Mouse (Mus musculus) ovary, postnatal 36 days (tissue): ENCODE data around the gene Ddx24.
A peak's percentile ranks its signal among the peaks of the same experiment; 100 is the strongest.

ENCODE experiments used
- DNase-seq: peaks from one replicate; pipeline ENCODE4 v3.0.0; 2022; ENCODE audit warnings: low spot score, mixed read lengths

The Ddx24 gene

DNA sequence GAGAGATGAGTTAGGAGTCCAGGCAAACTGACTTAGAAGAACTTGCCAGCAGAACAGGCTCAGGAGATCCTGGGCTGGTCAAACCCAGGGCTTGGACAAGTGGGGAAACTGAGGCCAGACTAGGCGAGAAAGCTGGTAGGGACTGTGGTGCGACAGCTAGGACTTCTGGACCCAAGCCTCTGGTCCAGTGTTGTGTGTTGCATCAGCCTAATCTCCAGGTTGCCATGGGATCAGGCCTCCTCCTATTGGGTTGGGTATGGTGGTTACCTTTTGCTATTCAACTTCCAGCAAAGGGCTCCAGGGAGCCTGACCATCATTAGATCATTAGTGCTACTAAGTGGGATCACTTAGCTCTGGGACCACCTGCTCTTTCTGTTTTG lies 36.3 kb downstream of the Ddx24 start:
- no peak for DNase-seq

DNA sequence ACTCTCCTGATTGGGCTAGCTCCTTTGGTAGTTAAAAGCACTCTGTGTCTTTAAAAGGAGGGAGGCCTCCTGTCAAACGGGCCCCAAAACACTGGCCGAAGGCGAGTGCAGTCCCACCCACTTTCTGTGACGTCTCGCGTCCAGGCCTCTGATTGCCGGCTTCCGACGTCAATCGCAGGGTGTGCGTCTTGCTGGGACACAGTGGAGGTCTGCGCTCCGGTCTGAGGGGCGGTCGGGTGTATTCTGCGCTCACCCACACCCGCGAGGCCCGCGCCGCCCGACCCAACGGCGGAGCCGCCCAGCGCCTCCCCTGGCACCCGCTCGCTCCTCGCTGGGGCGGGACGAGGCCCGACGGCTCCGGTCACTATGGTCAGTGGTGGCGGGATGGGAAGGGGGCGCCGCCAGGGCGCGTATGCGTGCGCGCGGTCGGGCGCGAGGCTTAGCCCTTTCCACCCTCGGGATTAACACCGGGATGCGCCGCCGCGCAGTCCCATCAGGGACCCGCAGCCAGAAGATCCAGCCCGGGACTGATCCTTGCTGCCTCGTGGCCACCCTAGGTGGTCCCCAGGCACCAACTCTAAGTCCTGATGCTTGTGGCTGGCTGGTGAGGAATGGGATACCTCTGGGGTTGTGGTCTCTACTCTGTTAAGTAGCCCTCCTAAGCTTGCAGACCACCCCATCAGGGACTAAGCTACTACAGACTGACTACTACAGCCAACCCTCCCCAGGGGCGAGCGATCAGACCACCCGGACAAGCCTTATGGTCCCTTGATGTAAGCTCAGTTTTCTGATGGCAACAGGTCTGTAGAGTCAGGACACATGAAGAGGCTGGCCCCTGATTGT lies 36.9 kb downstream of the Ddx24 start, which contains the start of gene Otub2:
Gene Otub2, plus strand, starts transcription at position 178 of the 843 bp plus-strand sequence.
- DNase-seq = peak; percentile 96

DNA sequence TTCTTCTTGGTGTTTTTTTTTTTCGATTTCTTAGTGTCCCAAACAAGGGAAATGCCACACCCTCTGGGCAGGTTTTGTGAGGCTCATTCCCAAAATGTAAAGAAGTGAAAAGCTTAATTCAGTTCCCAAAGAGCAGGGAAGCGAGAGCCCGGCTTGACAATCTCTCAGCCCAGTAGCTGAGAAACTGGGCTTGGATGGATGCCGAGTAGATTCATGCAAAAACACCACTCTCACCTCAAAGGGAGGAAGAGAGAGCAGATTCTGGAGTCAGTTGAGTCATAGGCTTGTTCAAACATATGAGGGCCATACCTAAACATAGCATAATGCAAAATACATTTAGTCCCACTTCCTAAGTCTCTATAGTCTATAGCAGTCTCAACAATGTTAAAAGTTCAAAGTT lies 45.4 kb downstream of the Ddx24 start:
- no peak for DNase-seq

DNA sequence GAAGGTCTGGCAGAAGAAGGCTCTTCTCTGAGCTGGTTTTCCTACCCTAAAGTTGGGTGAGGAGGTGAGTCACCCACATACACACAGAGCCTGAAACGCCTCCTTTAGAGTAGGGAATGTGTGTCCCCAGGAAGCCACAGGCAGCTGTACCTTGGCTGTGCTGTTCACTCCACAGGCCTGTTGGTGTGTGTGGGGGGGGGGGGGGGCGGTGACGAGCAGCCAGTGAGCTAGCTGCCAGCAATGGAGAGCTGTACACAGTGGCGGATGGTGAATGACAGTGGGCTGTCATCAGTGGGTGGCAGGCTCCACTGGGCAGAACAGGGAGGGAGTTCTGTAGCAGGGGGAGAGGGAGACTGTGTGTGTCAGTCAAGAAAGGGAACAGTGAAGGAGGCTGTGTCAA lies 48.9 kb downstream of the Ddx24 start:
- no peak for DNase-seq

DNA sequence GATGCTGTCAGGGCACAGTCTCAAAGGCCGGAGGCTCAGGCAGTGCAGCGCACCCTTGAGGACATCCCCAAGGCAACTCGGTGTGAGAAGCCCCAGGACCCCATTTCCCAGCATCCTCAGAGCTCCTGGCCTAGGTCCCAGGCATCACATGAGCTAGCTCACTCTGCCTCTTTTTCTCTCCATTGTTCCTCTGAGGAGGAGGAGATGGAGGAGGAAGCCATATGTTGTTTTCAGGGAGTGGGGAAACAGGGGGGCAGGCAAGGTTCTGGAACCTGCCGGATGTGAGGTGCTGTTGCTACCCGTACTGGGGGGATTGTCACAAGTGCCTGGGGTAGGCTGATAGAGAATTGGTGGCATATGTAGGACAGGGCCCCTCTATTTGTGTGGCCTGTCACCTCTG lies 49.5 kb downstream of the Ddx24 start:
- DNase-seq = no peak

DNA sequence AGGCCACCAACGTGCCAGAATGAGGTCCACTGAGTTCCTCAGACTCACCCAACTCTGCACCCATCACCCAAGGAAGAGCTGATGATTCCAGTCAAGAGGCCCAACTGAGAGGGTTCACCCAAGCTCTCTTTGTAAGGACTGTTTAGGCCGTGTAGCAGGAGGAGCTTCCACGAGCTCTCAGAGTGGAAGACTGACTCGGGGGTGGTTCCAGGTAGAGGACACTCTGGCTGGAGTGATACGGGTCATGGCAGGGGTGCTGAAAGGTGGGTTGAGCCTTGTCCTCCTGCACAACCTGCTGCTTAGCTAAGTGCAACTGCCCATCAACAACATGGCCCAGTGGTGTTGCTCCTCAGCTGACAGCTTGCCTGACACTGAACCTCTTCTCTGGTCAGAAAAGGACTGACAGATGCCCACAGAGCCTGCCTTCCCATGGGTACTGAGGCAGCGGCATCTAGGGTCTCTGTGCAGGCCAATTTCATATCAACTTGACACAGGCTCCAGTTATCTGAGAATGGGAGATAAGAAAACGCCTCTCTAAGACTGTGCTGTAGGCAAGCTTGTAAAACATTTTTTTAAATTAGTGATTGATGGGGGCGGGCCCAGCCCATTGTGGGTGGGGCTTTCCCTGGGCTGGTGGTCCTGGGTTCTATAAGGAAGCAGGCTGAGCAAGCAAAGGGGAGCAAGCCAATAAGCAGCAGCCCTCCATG lies 51.9 kb downstream of the Ddx24 start:
- DNase-seq = no peak

DNA sequence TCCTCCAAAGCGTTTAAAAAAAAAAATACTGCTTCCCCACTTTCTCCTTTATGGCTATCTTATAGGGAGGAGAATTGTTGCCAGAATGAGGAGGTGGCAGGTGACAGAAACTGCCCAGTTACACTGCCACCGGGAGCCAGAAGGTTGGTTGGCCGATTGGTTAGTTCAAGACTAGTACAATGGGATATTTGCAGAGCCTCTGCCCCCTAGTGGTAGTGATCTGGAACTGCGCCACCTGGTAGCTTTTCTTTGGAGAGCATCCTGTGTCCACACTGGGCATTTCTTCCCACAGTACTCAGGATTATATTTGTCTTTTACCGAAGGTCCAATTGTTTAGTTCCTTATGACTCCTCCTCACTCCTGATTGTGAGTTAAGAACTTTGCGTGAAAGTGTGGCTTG lies 53.9 kb downstream of the Ddx24 start:
- peak; percentile 34 for DNase-seq

DNA sequence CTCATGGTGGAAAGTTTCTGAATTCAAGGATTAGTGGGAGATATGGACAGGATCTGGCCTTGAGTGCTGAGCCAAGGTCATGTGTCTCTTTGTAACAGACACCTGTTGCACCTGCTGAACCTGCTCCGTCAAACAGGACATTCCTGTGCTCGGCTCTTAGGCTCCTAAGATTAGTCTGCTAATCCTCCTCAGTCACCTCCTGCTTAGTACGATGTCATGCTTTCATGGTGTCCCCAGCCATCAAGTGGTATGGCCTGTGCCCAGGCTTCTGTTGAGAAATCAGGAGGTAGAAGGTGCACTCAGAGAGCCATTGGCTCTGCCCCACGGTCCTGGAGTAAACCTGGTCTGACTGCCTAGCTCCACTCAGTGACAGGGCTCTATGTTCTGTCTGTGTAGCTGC lies 54.8 kb downstream of the Ddx24 start:
- no peak for DNase-seq

DNA sequence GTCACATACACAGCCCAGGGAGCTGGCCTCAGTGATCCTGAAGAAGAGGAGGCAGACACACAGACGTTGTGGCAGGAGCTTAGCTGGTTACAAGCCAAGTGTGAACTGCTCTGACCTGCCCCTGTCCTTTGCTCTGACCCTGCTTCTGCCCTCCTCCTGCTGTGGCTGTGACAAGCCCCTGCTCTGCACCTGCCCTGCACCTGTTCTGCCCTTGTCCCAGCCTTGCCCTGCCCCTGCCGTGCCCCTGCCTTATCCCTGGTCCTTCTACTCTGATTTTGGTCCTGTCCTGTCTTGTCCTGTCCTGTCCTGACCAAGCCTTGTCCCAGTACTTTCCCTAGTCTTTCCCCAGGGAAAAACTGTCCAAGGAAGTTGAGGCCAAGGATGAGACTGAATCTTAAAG lies 56.9 kb downstream of the Ddx24 start:
- no peak for DNase-seq

DNA sequence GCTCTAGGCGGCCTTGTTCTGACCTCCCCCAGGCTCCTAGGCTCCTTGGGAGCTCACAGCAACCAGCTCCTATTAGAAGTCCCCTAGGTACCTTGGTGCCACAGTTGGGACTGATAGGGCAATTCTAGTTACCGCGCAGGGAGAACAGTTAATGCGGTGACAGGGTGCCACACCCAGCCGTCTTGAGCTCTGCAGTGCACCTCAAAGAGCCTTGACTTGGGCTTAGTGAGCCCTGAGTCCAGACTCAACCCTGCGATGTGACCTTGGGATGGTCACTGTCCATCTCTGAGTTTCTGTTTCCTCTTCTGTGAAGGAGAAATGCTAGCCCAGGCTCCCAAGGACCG lies 57.3 kb downstream of the Ddx24 start:
- DNase-seq = no peak

DNA sequence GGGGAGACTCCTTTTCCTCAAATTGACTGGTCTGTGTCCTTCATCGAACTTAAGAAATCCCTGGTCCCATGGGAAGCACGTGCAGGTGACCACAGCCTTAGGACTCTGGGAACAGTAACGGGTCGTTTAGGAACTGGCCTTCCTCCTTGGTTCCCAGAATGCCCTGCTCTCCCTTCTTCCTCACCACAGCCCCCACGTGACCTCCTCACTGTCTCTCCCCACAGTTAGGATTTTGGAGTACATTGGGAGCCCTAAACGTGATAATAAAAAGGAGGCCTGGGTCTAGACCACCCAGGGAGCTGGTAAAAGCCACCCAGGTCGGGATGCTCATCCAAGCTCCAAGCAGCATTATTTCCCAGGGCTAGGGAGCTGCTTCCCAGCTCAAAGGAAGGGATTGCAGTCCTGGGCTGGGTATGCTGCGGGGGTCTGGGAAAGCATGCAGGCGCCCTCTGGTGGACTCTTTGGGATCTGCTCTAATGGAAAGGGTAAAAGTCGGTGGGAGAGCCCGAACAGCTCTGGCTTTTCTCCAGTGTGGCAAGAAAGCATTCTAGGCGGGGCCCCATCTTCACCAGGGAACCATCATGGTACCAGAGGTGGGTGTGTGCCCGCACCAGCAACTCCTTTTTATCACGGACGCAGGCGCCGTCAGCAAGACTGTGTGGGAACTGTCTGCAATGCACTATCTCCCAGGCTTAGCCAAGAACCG lies 57.9 kb downstream of the Ddx24 start:
- peak; percentile 62 for DNase-seq

DNA sequence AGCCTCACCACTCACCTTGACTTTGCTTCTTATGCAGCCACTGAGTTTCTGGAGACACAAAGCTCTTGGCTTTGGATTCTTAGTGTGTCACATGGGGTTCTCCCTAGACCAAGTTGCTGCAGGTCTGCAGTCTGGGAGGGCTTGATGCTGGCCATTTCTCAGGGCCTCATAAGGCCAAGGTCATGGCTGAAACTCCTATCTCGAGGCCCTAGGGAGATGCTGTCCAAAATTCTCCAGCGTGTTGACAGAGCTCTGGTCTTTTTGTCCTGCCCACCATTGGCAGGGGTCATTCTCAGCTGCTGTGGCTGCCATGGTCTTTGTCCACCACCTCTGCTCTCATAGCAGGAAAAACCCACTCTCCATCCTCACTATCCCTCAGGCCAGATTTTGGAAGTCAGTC lies 58.5 kb downstream of the Ddx24 start:
- DNase-seq = no peak

DNA sequence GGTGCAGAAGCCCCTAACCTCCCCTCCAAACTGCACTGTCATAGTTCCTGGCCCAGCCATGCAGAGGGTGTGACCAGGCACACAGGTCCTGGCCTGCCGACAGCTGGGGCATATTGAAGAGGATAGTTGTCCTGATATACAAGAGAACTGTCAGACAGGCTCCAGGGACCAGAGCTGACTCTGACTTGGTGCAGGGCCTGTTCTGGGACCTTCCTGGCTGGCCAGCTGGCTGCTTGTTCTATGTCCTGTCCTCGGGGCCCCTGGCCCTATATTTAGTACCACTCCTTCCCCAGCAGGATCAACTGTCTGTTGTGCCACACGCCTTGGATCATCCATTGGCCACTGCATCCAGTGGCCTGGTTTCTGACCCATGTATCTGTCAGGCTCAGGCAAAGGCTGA lies 63.3 kb downstream of the Ddx24 start:
- DNase-seq = no peak

DNA sequence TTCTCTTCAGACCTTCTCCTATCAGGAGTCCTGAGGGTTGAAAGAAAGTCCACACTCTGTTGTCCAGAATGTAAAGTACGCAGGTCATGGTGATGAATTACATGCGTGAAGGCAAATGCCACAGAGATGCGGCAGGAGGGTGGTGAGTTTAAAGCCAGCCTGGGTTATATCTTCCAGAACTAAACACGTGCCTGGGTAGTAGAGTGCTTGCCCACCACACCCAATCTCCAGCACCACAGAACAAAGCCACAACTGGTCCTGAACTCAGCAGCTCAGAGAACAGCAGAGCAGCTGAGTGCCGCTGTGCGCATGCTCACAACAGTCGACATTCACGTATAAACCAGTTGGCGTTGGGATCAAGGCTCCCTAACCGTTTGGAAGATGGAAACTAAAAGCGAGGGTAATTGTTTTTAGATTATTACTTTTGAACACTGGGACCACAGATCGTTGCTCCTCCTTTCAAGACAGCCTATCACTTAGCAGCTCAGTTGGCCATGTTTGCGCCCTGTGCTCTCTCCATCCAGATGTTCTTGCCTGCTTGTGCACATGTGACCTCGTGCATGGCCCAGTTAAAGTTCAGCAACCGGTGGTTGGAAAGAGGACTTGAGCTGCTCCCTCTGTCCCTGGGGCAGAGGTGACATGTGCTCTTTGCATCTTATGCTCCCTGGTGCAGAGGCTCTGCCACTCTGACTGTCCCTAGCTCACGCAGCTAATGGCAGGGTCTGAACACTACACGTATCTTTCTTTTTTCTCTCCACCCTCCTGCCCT lies 63.9 kb downstream of the Ddx24 start:
- DNase-seq = no peak

DNA sequence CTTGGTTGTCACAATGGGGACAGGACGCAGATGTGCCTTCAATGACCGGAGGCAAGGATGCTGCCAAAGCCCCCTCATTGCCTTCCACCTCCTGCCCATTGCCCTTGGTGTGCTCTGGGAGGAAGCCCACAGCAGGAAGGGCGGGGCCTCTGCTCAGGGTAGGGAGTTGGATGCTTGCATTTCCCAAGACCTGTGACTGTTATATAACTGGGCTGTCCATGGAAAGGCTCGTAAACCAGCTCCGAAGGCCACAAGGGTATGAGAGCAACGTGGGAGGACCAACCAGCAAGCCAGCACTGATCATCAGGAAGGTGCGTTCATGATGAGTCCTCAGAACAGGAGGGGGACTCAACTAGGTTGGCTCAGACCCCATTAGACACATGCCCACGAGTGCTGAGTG lies 64.8 kb downstream of the Ddx24 start:
- DNase-seq = no peak

DNA sequence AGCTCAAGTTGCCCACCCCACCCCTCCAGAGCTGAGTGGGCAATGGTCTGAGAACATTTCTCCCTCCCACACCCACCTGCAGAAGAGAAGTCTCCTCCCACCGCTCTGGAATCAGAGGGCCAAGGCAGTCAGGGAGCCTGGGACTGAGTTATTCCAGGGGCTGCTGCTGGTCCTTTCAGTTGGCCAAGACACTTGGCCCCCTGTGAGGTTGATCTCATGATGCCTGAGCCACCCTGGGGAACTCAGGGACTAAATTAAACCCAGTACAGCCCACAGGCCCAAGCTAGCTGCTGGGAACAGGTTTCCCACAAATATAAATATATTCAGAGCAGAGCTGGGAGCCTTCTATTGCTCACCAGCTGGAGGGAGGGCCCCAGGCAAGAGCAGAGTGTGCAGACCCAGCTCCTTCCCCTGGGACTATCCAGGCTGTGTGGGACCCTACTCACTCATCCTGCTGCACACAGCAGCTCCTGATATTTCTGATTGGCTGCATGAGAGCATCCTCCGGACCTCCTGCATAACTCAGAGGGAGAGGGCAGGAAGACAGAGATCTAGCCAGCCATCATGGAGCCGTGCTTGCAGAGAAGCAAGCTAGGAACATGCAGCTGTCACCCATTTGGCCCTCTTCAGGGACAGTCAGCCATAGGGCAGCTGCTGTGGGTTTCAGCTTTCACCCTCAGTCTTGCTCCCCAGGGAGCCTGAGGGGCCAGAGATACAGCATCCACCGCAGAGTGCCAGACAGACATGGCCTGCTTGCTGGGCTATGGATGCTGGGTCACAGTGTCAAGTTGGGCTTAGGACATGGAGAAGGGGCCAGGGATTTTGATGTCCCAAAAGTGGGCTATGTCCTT lies 66.5 kb downstream of the Ddx24 start:
- no peak for DNase-seq

DNA sequence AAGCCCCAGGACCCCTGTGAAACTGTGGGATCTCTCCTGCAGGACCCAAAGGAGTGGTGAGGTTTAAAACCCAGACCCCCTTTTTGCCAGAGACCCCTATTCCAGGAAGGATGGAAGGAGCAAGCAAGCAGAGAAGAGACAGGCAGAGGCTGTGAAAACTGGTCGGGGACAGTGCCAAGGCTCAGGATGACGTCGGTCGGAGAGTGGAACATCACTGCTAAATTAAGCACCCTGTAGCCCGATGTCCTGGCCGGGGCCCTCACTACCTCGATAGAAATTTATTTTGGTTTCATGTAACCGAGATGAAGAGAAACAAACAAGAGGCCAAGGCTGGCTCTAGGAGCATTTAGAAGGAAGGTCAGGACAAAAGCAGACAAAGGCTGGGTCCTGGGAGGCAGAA lies 67.4 kb downstream of the Ddx24 start:
- no peak for DNase-seq
